Mouse (Mus musculus): ENCODE measurements at regions not wholly inside any gene's neighbourhood (a gene's known extent, or its start where the extent isn't known, plus 50 kb on each side); places are given as distances from the start of the nearest gene placed in this dataset.
A peak's percentile ranks its signal among the peaks of the same experiment; 100 is the strongest.

DNA sequence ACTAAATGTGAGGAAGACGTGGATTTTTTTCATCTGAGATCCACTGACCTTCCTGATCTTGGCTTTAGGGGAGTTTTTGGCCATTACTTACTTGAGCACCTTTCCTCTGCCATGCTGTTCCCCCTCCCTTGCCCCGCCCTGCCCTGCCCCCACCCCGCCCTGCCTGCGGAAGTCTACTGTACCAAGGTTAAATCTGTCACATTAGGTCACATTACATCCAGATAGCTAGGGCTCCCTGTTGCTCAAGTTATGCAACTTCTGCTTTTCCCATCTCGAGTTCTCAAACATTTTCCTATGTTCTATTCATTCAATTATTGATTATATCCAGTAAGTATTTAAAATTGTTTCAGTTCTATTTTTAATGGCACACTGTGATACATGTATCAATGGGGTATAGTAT, 144.7 kb upstream of the Cnot2 start:
- ATAC-seq (ENCODE audit: extremely low read depth, insufficient number of reproducible peaks, low FRiP score, poor library complexity, severe bottlenecking) = no peak

DNA sequence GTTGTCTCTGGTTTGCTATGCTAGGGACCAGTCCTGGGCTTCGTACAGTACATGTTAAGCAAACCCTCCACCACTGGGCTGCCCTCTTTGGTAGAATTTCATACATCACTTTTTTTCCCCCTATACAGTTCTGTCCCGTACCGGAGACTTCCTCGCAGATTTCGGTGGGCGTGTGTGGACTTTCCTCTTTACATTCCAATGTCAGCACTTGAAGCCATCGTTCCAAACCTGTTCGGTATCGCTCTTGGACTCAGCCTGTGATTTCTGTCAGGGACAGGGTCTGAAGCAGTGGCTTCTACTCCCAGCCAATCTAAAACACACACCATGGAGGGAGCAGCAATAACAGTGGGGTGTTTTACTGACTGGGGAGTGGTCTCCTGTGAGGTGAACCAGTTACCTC, 140.7 kb upstream of the Cnot2 start:
- ATAC-seq (ENCODE audit: extremely low read depth, insufficient number of reproducible peaks, low FRiP score, poor library complexity, severe bottlenecking) = no peak

DNA sequence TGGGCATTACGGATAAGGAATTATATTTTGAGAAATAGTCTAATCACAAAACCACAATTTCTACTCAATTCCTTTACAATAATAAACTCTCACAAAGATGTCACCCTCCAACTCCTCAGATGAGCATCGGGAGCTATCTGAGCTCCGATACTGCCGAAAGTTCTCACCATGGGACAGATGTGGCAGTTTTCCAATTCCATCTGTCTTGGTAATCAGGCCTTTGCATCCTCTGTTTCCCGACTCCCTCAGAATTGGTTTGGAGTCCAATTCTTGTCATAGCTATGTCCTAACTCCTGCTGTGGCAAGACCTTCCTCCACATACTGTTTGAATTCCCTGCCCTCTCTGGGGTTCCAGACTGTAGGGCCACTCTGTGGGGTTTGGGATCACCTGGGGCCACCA, 138.3 kb upstream of the Cnot2 start:
- no peak for ATAC-seq (ENCODE audit: extremely low read depth, insufficient number of reproducible peaks, low FRiP score, poor library complexity, severe bottlenecking)

DNA sequence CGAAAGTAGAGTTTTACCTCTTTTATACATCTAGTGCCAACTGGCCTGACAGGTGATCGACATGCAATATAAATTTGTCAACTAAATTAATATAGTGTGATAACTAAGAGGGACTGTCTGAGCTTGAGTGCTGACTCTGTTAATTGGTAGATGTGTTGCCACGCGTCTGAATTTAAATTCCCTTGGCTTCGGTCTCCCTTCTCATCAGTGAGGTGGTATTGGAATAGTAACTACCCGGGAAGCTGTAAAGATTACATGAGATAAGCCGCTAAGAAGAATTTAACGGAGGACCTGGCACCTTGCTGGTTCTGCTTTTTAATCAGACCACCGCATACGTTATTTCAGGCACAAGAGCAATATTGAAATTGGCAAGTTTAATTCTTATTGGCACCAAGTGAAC, 136.7 kb upstream of the Cnot2 start:
- no peak for ATAC-seq (ENCODE audit: extremely low read depth, insufficient number of reproducible peaks, low FRiP score, poor library complexity, severe bottlenecking)

DNA sequence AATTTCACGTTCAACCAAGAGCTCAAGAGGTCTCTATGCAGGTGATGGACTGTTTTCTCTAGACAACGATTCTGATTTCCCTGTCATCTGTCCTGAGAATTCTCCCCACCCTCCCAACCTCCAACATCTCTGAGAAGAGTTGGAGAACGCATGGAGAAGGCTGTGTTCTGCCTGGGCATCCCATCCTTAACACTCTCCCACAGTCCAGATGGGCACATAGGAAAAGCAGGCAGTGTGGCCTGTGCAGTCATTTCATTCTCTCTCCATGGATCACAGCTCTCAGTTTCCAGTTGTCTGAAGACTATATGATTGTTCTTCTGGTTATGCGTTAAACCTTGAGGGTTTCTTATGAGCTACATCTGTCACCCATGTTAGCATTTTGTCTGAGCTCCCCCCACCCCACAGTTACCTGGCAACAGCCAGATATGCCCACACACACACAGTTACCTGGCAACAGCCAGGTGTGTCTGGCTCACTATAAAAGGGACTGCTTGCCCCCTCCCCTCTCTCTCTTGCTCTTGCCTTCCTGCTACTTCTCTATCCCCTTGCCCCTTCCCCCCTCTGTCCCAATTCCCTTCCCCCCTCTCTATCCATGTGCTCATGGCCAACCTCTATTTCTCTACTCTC, 135.8 kb upstream of the Cnot2 start:
- ATAC-seq (ENCODE audit: extremely low read depth, insufficient number of reproducible peaks, low FRiP score, poor library complexity, severe bottlenecking) = no peak

DNA sequence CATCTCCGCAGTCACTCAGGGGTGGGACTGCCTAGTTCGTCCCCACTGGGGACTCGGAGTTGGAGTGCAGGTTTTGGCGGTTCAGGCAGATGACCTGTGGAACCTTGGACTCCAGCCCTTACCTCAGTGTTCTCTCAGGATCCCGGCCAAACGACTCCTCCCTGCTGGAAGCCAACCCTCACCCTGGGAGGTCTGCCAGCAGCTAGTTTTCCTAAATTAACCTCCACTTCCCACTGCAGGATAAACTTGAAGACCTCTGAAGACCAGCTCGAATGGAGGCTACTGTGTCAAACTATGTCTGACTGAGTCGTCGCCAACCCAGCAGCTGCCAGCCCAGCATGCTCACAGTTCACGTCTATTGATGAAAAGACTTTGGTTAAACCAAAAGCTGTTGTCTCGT, 132.1 kb upstream of the Cnot2 start:
- ATAC-seq (ENCODE audit: extremely low read depth, insufficient number of reproducible peaks, low FRiP score, poor library complexity, severe bottlenecking) = no peak

DNA sequence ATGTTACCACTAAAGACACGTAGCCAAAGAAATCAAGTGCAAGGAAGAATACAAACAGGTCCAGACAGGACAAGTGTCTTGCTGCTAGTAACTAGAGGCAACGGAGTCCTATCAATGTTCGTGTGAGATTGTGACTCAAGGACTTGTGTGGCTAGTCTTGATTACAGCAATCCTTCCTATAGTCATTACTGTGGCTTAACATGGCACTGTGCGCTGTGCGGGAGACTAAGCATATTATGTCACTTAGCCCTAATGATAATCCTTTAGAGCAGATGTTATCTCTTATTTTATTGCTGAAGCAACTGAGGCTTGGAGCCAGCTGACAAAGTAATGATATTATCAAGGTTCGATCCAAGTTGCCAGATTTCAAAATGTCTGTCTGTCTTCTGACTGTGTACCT, 125.7 kb upstream of the Cnot2 start:
- ATAC-seq (ENCODE audit: extremely low read depth, insufficient number of reproducible peaks, low FRiP score, poor library complexity, severe bottlenecking) = no peak

DNA sequence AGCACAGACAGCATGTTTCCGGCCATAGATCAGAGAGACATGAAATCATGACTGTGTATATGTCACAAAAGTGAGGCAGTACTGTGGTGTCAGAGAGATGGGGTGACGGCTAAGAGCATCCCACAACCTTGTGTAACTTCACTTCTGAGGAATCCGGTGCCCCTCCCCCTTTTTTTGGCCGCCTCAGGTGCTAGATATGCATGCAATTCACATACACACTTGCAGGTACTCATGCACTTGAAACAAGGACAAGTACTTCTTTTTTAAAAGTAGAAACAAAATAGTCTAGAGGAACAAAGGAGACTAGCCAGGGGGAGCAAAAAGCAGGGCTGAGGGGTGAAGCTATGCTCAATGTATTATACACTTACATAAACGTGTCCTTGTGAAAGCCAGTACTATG, 120.0 kb upstream of the Cnot2 start:
- no peak for ATAC-seq (ENCODE audit: extremely low read depth, insufficient number of reproducible peaks, low FRiP score, poor library complexity, severe bottlenecking)

DNA sequence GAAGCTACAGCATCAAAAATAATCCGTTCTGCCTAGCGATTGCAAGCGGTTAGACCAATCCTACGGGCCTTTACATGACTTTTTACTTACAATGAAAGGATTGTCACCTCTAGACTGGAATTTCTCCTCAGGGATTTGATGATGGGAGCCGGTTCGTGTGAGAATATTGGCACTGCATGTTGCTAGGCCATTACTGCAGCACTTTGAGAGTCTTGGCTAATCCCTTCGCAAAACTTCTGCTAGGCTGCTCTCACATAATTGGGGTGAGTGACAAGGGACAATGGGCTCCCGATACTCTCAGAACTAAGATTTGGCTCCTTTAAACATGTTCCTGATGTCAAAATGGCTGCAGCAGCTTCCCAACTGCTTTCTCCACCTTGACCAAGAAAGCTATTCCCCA, 118.4 kb upstream of the Cnot2 start:
- ATAC-seq (ENCODE audit: extremely low read depth, insufficient number of reproducible peaks, low FRiP score, poor library complexity, severe bottlenecking) = no peak

DNA sequence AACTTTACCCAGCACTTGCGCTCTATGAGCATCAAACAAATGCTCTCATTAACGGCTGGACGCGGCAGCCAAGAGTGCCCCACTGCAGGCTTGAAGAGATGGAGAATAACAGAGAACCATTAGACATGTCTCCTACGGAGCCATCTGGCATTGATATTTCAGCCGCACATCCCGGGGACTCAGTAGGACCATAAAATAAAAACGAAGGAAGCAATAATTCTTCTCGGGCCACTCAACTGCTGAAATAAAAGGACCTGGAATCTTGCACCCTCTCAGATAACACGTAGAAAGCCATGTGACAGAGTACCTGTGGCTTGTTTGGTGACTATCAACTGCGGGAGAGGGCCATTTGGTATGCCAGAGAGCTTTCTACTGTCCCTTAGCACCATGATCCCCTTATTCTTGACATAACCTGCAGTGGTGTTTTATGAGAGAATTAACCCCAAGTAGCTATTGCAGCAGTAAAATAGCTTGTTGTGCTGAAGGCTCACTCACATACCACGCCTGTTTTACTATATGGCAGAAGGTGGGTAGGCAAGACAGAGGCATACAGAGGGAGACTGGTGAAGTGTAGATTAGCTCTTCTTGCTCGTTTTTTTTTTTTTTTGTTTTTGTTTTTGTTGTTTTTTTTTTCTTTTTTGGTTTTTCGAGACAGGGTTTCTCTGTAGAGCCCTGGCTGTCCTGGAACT, 116.5 kb upstream of the Cnot2 start:
- no peak for ATAC-seq (ENCODE audit: extremely low read depth, insufficient number of reproducible peaks, low FRiP score, poor library complexity, severe bottlenecking)

DNA sequence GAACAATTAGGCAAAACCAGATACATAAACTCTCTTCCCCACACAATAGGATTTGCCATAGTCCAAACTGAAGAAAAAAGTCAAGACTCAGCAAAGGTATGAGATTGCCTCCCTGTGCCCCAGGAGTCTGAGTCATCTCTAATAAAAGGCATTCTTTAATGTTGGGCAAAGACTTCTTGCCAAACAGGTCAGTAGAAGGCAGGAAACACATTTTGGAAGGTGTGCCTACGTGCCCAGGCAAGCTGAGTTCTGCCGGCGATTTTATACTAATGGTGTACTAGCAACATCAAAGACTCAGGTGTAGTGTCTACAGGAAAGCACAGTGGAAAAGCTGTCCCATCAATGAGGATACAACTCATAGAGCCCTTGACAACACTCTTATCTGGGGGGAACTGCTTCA, 112.5 kb upstream of the Cnot2 start:
- no peak for ATAC-seq (ENCODE audit: extremely low read depth, insufficient number of reproducible peaks, low FRiP score, poor library complexity, severe bottlenecking)

DNA sequence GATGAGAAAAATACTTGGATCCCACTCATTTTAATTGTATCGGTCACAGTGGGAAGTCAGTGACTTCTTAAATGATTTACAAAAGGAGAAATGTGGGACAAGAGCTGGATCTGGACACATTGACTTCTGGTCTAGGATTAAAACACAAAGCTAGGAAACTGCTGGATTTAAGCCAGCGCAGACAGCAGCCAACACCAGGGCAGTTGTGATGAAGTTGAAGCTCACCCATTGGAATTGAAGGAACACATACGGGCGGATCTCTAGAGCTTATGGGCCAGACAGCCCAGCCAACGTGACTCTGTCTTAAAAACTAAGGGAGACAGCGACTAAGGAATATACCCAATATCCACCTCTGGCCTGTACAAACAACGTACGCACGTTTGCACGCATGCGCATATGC, 105.4 kb upstream of the Cnot2 start:
- ATAC-seq (ENCODE audit: extremely low read depth, insufficient number of reproducible peaks, low FRiP score, poor library complexity, severe bottlenecking) = no peak

DNA sequence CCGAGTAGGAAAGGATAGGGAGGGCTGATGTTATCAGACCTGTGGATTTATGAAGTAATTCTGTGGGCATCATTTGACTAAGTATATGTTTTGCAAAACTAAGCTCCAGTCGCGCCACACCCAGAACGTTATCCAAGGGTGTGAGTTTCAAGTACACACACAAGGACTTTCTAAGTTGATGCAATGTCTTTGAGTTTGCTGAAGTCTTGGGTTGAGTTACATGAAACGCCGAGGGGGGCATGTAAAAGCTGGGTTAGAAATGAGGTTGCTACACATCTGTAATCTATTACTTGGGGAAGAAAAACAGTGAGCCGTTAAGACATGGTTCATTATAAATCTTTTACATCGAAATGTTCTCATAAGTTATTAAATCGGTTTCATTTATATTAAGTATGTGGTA, 102.1 kb upstream of the Cnot2 start:
- no peak for ATAC-seq (ENCODE audit: extremely low read depth, insufficient number of reproducible peaks, low FRiP score, poor library complexity, severe bottlenecking)

DNA sequence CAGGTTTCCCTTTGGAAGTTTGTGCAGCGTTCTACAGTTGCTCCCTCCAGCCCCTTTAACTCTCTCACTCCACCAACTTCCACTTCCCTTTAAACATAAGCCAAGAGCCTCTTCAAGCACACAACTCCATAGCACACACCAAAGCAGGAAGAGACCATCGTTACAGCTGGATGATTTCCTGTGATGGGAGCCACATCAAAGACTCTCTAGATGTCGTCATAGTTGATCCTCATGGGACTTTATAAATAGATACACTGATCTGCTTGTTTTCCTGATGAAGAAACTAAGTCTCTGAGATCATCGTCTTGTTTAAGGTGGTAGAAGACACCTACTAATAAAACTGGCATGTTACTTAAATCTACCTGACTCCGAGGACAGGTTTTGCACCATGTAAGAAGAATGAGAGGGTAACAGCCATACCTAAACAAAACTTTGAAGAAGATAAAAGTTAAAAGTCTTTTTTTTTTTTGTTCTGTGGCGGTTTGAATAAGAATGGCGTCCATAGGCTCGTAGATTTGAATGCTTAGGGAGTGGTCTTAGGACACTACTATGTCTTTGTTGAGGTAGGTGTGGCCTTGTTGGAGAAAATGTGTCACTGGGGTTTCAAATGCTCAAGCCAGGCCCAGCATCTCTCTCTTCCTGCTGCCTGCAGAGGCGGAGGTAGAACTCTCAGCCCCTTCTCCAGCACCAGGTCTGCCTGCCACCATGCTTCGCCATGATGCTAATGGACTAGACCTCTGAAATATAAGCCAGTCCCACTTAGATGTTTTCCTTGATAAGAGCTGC, 97.8 kb upstream of the Cnot2 start:
- peak; percentile 64; the same call in 1 of the 2 replicates for ATAC-seq (ENCODE audit: extremely low read depth, insufficient number of reproducible peaks, low FRiP score, poor library complexity, severe bottlenecking)

DNA sequence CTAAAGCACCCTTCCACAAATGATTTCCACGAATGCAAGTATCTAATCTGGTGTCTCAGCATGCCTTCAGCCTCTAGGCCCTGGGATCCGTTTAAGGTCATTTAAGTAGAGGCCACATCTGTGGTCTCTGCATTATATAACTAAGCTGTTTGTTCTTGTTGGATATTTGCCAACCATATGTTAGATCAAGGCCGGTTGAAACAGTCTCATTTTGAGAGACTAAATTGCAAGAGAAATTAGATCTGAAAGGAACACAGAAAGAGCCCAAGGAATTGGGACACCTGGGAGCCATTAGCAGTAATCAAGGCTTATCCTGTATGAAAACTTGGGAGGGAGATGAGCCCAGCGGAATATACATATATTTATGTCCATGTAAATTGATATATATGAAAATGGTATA, 96.6 kb upstream of the Cnot2 start:
- no peak for ATAC-seq (ENCODE audit: extremely low read depth, insufficient number of reproducible peaks, low FRiP score, poor library complexity, severe bottlenecking)

DNA sequence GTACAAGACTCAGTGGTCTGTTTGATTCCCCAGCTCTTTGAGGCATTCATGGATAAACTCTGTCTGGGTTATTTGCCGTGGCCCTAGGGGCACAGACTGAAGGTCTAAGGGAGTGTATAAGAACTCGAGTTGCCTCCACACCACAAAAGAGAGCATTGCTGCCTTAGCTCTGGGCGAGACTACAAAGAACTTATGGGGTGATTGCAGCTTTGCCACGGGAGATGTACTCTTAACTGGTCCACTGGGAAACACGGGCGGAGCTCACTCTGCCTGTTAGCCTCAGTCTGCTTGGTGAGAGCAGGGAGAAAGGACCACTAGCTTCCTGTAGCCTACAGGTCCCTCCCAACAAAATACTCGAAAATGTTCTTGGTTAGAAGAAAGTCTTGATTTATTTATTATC, 93.9 kb upstream of the Cnot2 start:
- ATAC-seq (ENCODE audit: extremely low read depth, insufficient number of reproducible peaks, low FRiP score, poor library complexity, severe bottlenecking) = no peak

DNA sequence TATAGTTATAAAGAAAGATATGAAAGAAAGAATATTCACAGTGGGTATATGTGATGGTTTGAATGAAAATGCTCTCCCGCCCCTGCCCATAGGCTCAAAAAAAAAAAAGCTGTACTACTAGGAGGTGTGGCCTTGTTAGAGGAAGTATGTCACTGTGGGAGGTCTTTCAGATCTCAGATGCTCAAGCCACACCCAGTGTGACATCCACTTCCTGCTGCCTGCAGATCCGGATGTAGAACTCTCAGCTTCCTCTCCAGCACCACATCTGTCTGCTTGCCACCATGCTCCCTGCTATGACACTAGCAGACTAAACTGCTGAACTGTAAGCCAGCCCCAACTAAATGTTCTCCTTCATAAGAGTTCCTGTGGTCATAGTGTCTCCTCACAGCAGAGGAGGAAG, 93.0 kb upstream of the Cnot2 start:
- ATAC-seq (ENCODE audit: extremely low read depth, insufficient number of reproducible peaks, low FRiP score, poor library complexity, severe bottlenecking) = no peak

DNA sequence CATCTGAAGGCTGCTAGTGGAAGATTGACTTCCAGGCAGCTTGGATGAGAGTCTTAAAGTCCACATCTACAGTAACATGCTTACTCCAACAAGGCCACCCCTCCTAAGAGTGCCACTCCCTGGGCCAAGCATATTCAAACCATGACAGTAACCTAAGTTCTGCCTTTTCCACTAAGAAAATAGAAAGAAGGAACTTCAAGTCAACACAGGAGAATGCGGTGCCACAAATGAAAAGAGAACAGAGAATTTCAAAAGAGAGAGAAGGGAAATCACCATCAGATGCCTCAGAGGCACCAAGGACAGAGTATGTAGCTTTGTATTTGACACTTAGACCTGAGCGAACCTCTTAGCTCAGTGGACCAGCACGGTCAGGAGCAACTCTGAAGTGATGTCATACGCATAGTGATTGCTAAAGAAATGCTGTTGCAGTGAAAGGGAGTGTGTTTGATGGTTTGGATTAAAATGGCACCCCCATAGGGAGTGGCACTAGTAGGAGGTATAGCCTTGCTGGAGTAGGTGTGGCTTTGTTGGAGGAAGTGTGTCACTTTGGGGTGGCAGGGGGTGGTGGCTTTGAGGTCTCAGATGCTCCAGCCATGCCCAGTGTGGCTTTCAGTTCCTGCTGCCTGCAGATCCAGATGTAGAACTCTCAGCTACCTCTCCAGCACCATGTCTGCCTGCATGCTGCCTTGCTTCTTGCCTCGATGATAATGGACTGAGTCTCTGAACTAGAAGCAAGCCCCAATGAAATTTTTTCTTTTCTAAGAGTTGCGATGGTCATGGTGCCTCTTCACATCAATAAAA, 77.1 kb upstream of the Cnot2 start:
- no peak for ATAC-seq (ENCODE audit: extremely low read depth, insufficient number of reproducible peaks, low FRiP score, poor library complexity, severe bottlenecking)

DNA sequence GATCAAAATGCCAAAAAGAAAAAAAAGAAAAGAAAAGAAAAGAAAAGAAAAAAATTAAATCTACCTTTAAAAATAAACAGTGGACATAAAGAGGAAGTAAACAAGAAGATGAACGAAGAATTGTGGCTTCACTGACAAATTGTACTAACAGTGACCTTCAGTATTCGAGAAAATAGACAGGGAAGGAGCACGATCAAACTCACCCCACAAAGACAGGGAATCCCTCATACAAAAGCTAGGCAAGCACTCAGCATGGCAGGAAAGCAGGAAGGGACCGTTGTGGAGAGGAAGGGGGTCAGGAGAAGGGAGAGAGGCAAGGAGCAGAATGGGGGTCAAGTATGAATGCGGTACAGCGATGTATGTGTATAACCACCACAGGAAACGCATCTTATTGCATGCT, 74.6 kb upstream of the Cnot2 start:
- no peak for ATAC-seq (ENCODE audit: extremely low read depth, insufficient number of reproducible peaks, low FRiP score, poor library complexity, severe bottlenecking)

Data from neutrophil, adult 5-6 weeks (primary cell).